Mouse (Mus musculus) cerebellum, postnatal 36 days (tissue): ENCODE data around the gene Ablim2.

Source experiments
- DNase-seq, 2 experiments: peaks; one replicate each; pipeline ENCODE4 v3.0.0; 2021 to 2022; ENCODE audit warnings: mixed read lengths in 2 of 2

Gene Ablim2

GRCm38 (mm10) chr5:35770891-35771663 lies 13.4 kb downstream of the Ablim2 start:
- DNase-seq: no peak

GRCm38 (mm10) chr5:35773274-35774136 lies 15.8 kb downstream of the Ablim2 start:
- peak; percentile 54 to 66 for DNase-seq

- no peak for DNase-seq
Measured at GRCm38 (mm10) chr5:35774137-35774424, 16.4 kb downstream of the Ablim2 start.

- DNase-seq: no peak
Measured at GRCm38 (mm10) chr5:35781116-35781515, 23.4 kb downstream of the Ablim2 start.

GRCm38 (mm10) chr5:35782648-35783180 lies 25.0 kb downstream of the Ablim2 start:
- no peak for DNase-seq

- DNase-seq: no peak
Measured at GRCm38 (mm10) chr5:35785853-35786252, 28.2 kb downstream of the Ablim2 start.

GRCm38 (mm10) chr5:35787847-35788246 lies 30.2 kb downstream of the Ablim2 start:
- DNase-seq: no peak

GRCm38 (mm10) chr5:35788719-35789118 lies 31.0 kb downstream of the Ablim2 start:
- no peak for DNase-seq

GRCm38 (mm10) chr5:35789697-35790096 lies 32.0 kb downstream of the Ablim2 start:
- no peak for DNase-seq

- no peak for DNase-seq
Measured at GRCm38 (mm10) chr5:35790387-35791065, 32.8 kb downstream of the Ablim2 start.

GRCm38 (mm10) chr5:35793971-35794370 lies 36.3 kb downstream of the Ablim2 start:
- no peak for DNase-seq

- DNase-seq: no peak
Measured at GRCm38 (mm10) chr5:35794942-35795341, 37.3 kb downstream of the Ablim2 start.

GRCm38 (mm10) chr5:35795481-35796048 lies 37.9 kb downstream of the Ablim2 start:
- DNase-seq: peak; percentile 66 to 72

- no peak for DNase-seq
Measured at GRCm38 (mm10) chr5:35796136-35796535, 38.5 kb downstream of the Ablim2 start.

- DNase-seq: no peak
Measured at GRCm38 (mm10) chr5:35799090-35799489, 41.4 kb downstream of the Ablim2 start.

- peak; percentile 16 to 30 for DNase-seq
Measured at GRCm38 (mm10) chr5:35803416-35803815, 45.7 kb downstream of the Ablim2 start.

GRCm38 (mm10) chr5:35804685-35805084 lies 47.0 kb downstream of the Ablim2 start:
- DNase-seq: no peak

- DNase-seq: no peak
Measured at GRCm38 (mm10) chr5:35805209-35805608, 47.5 kb downstream of the Ablim2 start.

GRCm38 (mm10) chr5:35807018-35807417 lies 49.3 kb downstream of the Ablim2 start:
- DNase-seq: no peak

GRCm38 (mm10) chr5:35810526-35810925 lies 52.8 kb downstream of the Ablim2 start:
- DNase-seq: no peak

GRCm38 (mm10) chr5:35811639-35812295 lies 54.1 kb downstream of the Ablim2 start:
- no peak for DNase-seq

- DNase-seq: peak in 1 of 2 experiments; percentile 23
Measured at GRCm38 (mm10) chr5:35814334-35814941, 56.8 kb downstream of the Ablim2 start.
